Mouse (Mus musculus): ENCODE results near the gene Ubxn6. TPM values are rescaled to one million over a fixed set of nuclear protein-coding genes. Genes with fewer than 3 reads are reported as not detected.

Ubxn6 gene
- polyA plus RNA-seq, 1 experiment from 2014 or later: 38.8 TPM

GRCm38 (mm10) chr17:56024476-56024875 lies 50.4 kb downstream of the Ubxn6 start:
- Histone ChIP-seq H3K27ac (ENCODE audit: low read length) (no peak overlapping the region), H3K36me3 (ENCODE audit: control insufficient read depth, insufficient read depth, low read length) (peaks cover 3% of the 10 kb centered on the region), H3K4me1 (replicated peaks; ENCODE audit: control insufficient read depth, insufficient read depth, low read length) (no peaks in the 10 kb centered on the region), H3K9ac (ENCODE audit: low read length) (no peak overlapping the region), H3K4me3 (ENCODE audit: low read length) (no peak overlapping the region), H3K4me2 (ENCODE audit: low read depth, low read length) (no peak overlapping the region), H3K27me3 (ENCODE audit: control insufficient read depth, insufficient read depth, low read depth, low read length) (no peaks in the 10 kb centered on the region), H3K9me3 (ENCODE audit: control insufficient read depth, low read length) (no peaks in the 10 kb centered on the region)
- 63% methylated on average over 2 of the region's 2 CpGs for WGBS
- no peak for ATAC-seq (ENCODE audit: low read depth)

DNA sequence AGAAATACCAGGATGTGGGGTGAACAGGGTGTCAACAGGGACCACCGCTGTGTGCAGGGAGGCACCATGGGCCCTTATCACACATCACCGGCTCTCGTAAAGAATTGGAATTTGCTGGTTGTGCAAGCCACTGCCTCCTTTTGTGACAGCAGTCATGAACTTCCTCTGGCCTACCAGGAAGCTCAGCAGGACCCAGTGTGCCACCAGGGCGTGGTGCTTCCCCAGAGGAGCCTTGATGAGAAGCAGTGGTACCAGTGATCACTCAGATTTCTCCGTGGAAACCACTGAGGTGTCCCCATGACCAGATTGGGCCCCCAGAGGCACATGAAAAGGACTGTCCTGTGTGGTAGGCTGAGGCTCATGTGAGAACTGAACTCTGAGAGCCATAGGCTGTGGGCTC lies 51.4 kb downstream of the Ubxn6 start:
- 67% methylated on average over 5 of the region's 5 CpGs for WGBS
- no peak for ATAC-seq (ENCODE audit: low read depth)

DNA sequence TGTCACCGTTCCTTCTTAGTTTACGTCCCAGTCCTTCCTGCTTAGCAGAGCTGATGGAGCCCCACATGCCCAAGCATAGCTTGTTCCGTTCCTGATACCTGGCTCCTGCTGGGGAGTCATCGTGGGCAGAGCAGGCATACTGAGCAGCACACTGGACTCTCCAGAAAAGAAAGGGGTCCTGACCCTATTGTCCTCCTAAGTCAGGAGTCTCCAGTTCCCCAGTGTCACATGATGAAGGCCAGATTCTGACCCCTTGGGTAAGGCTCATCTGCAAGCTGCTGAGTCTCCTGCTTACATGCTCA lies 51.9 kb downstream of the Ubxn6 start:
- Histone ChIP-seq H3K4me2 (ENCODE audit: low read depth, low read length) (no peak overlapping the region), H3K9me3 (ENCODE audit: control insufficient read depth, low read length) (no peaks in the 10 kb centered on the region), H3K4me3 (ENCODE audit: low read length) (no peak overlapping the region), H3K27me3 (ENCODE audit: control insufficient read depth, insufficient read depth, low read depth, low read length) (no peaks in the 10 kb centered on the region), H3K4me1 (replicated peaks; ENCODE audit: control insufficient read depth, insufficient read depth, low read length) (no peaks in the 10 kb centered on the region), H3K9ac (ENCODE audit: low read length) (no peak overlapping the region), H3K36me3 (ENCODE audit: control insufficient read depth, insufficient read depth, low read length) (peaks cover 13% of the 10 kb centered on the region), H3K27ac (ENCODE audit: low read length) (no peak overlapping the region)
- ATAC-seq (ENCODE audit: low read depth): no peak
- WGBS: 85% methylated on average over 4 of the region's 4 CpGs

More for the DNA sequence above, 51.4 kb downstream of the Ubxn6 start:
- no peak overlapping the region for H3K4me2 ChIP-seq (ENCODE audit: low read depth, low read length)
- no peaks in the 10 kb centered on the region for H3K9me3 ChIP-seq (ENCODE audit: control insufficient read depth, low read length)
- H3K4me3 ChIP-seq (ENCODE audit: low read length): no peak overlapping the region
- no peak overlapping the region for H3K9ac ChIP-seq (ENCODE audit: low read length)
- H3K4me1 ChIP-seq (replicated peaks; ENCODE audit: control insufficient read depth, insufficient read depth, low read length): no peaks in the 10 kb centered on the region
- no peaks in the 10 kb centered on the region for H3K27me3 ChIP-seq (ENCODE audit: control insufficient read depth, insufficient read depth, low read depth, low read length)
- H3K36me3 ChIP-seq (ENCODE audit: control insufficient read depth, insufficient read depth, low read length): peaks cover 12% of the 10 kb centered on the region
- no peak overlapping the region for H3K27ac ChIP-seq (ENCODE audit: low read length)

GRCm38 (mm10) chr17:56022131-56022988 lies 52.5 kb downstream of the Ubxn6 start:
- Histone ChIP-seq H3K36me3 (ENCODE audit: control insufficient read depth, insufficient read depth, low read length) (peaks cover 19% of the 10 kb centered on the region), H3K27me3 (ENCODE audit: control insufficient read depth, insufficient read depth, low read depth, low read length) (no peaks in the 10 kb centered on the region), H3K4me3 (ENCODE audit: low read length) (no peak overlapping the region), H3K9ac (ENCODE audit: low read length) (no peak overlapping the region), H3K9me3 (ENCODE audit: control insufficient read depth, low read length) (no peaks in the 10 kb centered on the region), H3K4me2 (ENCODE audit: low read depth, low read length) (no peak overlapping the region), H3K27ac (ENCODE audit: low read length) (no peak overlapping the region), H3K4me1 (replicated peaks; ENCODE audit: control insufficient read depth, insufficient read depth, low read length) (no peaks in the 10 kb centered on the region)
- ATAC-seq (ENCODE audit: low read depth): no peak
- 81% methylated on average over 2 of the region's 2 CpGs for WGBS

DNA sequence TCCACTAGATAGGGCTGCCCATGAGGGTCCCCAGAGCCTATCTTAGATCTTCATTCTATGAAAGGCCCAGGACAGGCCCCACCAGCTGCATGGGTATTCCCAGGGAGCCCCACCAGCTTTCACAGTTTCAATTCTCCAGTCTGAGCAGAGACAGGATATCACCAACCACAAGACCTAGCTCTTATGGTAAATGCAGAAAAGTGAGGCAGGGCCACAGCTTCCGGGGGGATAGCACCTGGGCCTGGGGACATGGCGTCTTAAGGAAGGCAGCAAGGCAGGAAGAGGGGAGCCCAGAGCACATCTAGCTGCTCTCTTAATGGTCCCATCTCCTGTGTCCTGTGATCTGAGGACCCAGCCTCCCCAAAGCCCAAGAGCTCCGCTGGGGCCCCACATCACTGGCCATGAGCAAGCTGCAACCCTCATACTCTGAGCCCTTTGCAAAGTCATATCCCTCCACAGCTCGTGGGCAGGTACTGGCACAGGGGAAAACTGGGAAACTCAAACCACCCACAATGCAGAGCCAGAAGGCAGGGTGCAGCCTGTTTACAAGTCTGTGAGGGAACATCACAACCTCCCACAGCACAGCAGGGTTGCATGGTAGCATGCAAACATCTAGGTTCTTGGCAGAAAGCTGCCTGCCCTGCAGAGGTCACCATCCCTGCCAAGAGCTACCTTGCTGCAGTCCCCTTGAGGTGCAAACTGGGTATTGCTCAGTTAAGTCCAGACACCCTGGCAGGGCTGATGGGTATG lies 53.5 kb downstream of the Ubxn6 start:
- peaks cover 28% of the 10 kb centered on the region for H3K36me3 ChIP-seq (ENCODE audit: control insufficient read depth, insufficient read depth, low read length)
- no peak overlapping the region for H3K9ac ChIP-seq (ENCODE audit: low read length)
- no peak overlapping the region for H3K4me3 ChIP-seq (ENCODE audit: low read length)
- H3K4me2 ChIP-seq (ENCODE audit: low read depth, low read length): no peak overlapping the region
- WGBS: 81% methylated on average over 4 of the region's 4 CpGs
- no peak overlapping the region for H3K27ac ChIP-seq (ENCODE audit: low read length)
- no peaks in the 10 kb centered on the region for H3K4me1 ChIP-seq (replicated peaks; ENCODE audit: control insufficient read depth, insufficient read depth, low read length)
- no peaks in the 10 kb centered on the region for H3K27me3 ChIP-seq (ENCODE audit: control insufficient read depth, insufficient read depth, low read depth, low read length)
- no peaks in the 10 kb centered on the region for H3K9me3 ChIP-seq (ENCODE audit: control insufficient read depth, low read length)
- ATAC-seq (ENCODE audit: low read depth): no peak

- Histone ChIP-seq H3K9me3 (ENCODE audit: control insufficient read depth, low read length) (no peaks in the 10 kb centered on the region), H3K4me3 (ENCODE audit: low read length) (no peak overlapping the region), H3K4me1 (replicated peaks; ENCODE audit: control insufficient read depth, insufficient read depth, low read length) (no peaks in the 10 kb centered on the region), H3K4me2 (ENCODE audit: low read depth, low read length) (no peak overlapping the region), H3K27me3 (ENCODE audit: control insufficient read depth, insufficient read depth, low read depth, low read length) (no peaks in the 10 kb centered on the region), H3K27ac (ENCODE audit: low read length) (no peak overlapping the region), H3K36me3 (ENCODE audit: control insufficient read depth, insufficient read depth, low read length) (peaks cover 36% of the 10 kb centered on the region), H3K9ac (ENCODE audit: low read length) (no peak overlapping the region)
- ATAC-seq (ENCODE audit: low read depth): no peak
- 89% methylated on average over 6 of the region's 6 CpGs for WGBS
Measured at GRCm38 (mm10) chr17:56020400-56021084, 54.3 kb downstream of the Ubxn6 start.

- 0 out of 2 replicates have a peak, but pooled peaks have one; percentile 21 for ATAC-seq (ENCODE audit: low read depth)
- WGBS: 71% methylated on average over 20 of the region's 20 CpGs
- Histone ChIP-seq H3K4me3 (ENCODE audit: low read length) (no peak overlapping the region), H3K36me3 (ENCODE audit: control insufficient read depth, insufficient read depth, low read length) (peaks cover 49% of the 10 kb centered on the region), H3K9ac (ENCODE audit: low read length) (no peak overlapping the region), H3K9me3 (ENCODE audit: control insufficient read depth, low read length) (peaks cover under 1% of the 10 kb centered on the region; the same call in 1 of the 2 replicates), H3K27ac (ENCODE audit: low read length) (no peak overlapping the region), H3K4me1 (replicated peaks; ENCODE audit: control insufficient read depth, insufficient read depth, low read length) (no peaks in the 10 kb centered on the region), H3K4me2 (ENCODE audit: low read depth, low read length) (no peak overlapping the region), H3K27me3 (ENCODE audit: control insufficient read depth, insufficient read depth, low read depth, low read length) (no peaks in the 10 kb centered on the region)
Measured at GRCm38 (mm10) chr17:56018347-56019131, 56.3 kb downstream of the Ubxn6 start.

DNA sequence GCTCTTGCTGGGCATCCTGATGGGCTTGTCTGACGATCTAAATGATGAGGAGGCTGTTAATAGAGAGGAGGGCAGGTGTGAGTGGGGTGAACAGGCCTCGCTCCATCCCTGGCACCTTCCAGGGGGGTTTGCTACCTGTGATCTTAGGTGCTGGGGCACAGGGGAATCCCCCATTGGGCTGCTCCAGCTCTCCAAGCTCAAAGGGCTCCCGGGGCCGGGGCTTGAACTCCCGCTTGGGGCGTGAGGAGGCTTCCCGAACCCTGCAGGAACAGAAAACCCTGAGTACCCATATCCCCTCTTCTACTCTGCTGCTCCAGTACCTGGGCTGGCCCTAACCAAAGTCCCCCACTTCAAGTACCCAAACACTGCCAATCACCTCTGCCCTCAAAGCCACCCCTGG lies 57.0 kb downstream of the Ubxn6 start:
- WGBS: 85% methylated on average over 7 of the region's 7 CpGs
- Histone ChIP-seq H3K9me3 (ENCODE audit: control insufficient read depth, low read length) (peaks cover 2% of the 10 kb centered on the region; the same call in 1 of the 2 replicates), H3K4me1 (replicated peaks; ENCODE audit: control insufficient read depth, insufficient read depth, low read length) (no peaks in the 10 kb centered on the region), H3K4me2 (ENCODE audit: low read depth, low read length) (no peak overlapping the region), H3K27ac (ENCODE audit: low read length) (no peak overlapping the region), H3K36me3 (ENCODE audit: control insufficient read depth, insufficient read depth, low read length) (peaks cover 54% of the 10 kb centered on the region), H3K4me3 (ENCODE audit: low read length) (no peak overlapping the region), H3K27me3 (ENCODE audit: control insufficient read depth, insufficient read depth, low read depth, low read length) (no peaks in the 10 kb centered on the region), H3K9ac (ENCODE audit: low read length) (no peak overlapping the region)
- ATAC-seq (ENCODE audit: low read depth): 0 out of 2 replicates have a peak, but pooled peaks have one; percentile 4

Measured in lung, embryonic 16.5 days (tissue).